Mouse (Mus musculus) Patski (cell line): ENCODE results near the gene Eml1. TPM values are rescaled to one million over a fixed set of nuclear protein-coding genes. Genes with fewer than 3 reads are reported as not detected.

Experiments used
- ATAC-seq: fragments of 100-300 bp; one replicate; pipeline ENCODE4 v1.8.0; 2021
- CTCF ChIA-PET: fragments of 350-600 bp; sonication (Branson Sonifier 250); formaldehyde crosslinking; loops from one replicate; lab custom pipeline; 2022; ENCODE audit warnings: inconsistent platforms; lab: Charles Lee
- POLR2A ChIA-PET: fragments of 350-600 bp; sonication (Branson Sonifier 250); formaldehyde crosslinking; loops from one replicate; lab custom pipeline; 2022; ENCODE audit warnings: antibody characterized with exemption, inconsistent platforms; lab: Charles Lee
- DNase-seq: peaks from one replicate; pipeline ENCODE4 v3.0.0-alpha.2; 2011; ENCODE audit warnings: low read depth, low spot score
- H3K27me3 ChIP-seq: fragments of 371-371 bp; one replicate; pipeline ENCODE4 v1.5.1; 2021
- CTCF ChIP-seq: fragments of 100-300 bp; IDR thresholded peaks from one replicate; pipeline ENCODE4 v1.5.1; 2021
- in situ Hi-C: fragments of 300-500 bp; cut with MboI; formaldehyde crosslinking; loops from 3 replicates; pipeline ENCODE4 v1.11.1; 2018; ENCODE audit warnings: low pct_unique_long_range_greater_than_20kb, mixed read lengths
- polyA plus RNA-seq: library from polyadenylated mRNA; unstranded; gene quantifications from one replicate; pipeline ENCODE4 v1.2.3, GENCODE M21; 2021

Gene Eml1
- polyA plus RNA-seq, 1 experiment from 2014 or later: 56.9 TPM

DNA sequence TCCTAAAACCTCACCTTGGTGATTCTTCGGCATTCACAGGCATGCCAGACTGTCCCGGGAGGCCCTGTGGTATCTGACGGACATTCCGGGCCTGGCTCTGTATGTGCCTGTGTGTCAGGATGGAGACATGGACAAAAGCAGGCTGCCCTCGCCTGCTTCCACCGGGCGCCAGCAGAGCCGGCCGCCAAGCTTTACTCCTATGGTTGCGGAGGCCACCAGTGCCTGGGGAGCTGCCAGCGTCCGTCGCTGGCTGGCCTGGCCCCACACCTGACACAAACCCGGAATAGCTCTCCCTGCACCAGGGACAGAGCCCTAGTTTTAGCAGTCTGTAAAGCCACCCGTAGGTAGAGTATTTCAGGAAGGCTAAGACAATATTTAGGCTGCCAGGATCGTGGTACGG, 1.5 kb downstream of the Eml1 start:
- DNase-seq: no peak
- in situ Hi-C loops: no loop called here
- POLR2A ChIA-PET: no interaction called here

DNA sequence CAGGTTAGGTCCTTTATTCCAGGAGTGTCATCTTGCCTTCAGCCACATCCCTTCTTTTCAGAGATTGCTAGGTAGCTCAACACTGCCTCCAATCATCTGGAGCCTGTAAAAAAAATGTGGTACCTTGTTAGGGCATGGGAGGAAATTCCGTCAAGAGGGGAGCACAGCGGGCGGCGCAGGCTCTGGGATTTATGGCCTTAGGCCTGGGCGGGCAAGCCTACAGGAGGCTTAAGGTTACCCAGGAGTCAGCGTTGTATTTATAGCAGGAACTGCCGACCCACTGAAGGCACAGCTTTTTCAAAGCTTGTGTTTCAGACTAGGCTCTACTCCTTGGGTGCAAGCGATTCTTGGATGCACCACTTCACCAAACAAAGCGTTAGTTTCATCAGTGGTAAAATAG, 2.9 kb downstream of the Eml1 start:
- DNase-seq (no peak), ATAC-seq (no peak)
- no peaks in the 10 kb centered on the region for H3K27me3 ChIP-seq
- TF ChIP-seq CTCF: no peak
- CTCF ChIA-PET: interaction anchor here (1.0 to 2.5 kb wide), 3 partner anchors 10 to 18 kb away, joined by 3 to 6 read pairs (median 4); no protein-coding TSS in a partner anchor
- in situ Hi-C loops: no loop called here
- POLR2A ChIA-PET: no interaction called here

More for the DNA sequence above, 1.5 kb downstream of the Eml1 start:
- no peak for ATAC-seq
- CTCF ChIA-PET: interaction anchor here (2.5 kb wide), 1 partner anchor 8 kb away, joined by 6 read pairs; no protein-coding TSS in a partner anchor
- no peak for TF ChIP-seq CTCF
- no peaks in the 10 kb centered on the region for H3K27me3 ChIP-seq

DNA sequence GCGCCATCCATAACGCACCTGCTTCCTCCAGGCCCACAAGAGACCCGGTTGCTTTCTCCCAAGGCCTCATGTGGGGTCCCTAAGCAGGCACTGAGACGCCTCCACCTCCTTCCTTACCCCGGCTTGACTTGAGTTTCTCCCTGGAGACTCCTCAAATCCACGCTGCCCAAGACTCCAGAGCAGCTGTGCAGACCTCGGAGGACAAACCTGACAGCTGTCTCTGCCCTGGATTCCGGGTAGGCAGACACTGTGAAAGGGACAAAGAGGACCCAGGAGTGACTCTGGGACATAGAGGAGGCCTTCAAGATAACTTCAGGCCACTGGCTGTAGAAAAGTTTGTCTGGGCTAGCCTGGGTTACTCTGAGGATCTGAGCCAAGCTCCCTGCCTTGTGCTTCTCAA, 3.9 kb downstream of the Eml1 start:
- no peaks in the 10 kb centered on the region for H3K27me3 ChIP-seq
- POLR2A ChIA-PET: no interaction called here
- CTCF ChIA-PET: no interaction called here
- in situ Hi-C loops: no loop called here
- DNase-seq (no peak), ATAC-seq (no peak)
- TF ChIP-seq CTCF: no peak

DNA sequence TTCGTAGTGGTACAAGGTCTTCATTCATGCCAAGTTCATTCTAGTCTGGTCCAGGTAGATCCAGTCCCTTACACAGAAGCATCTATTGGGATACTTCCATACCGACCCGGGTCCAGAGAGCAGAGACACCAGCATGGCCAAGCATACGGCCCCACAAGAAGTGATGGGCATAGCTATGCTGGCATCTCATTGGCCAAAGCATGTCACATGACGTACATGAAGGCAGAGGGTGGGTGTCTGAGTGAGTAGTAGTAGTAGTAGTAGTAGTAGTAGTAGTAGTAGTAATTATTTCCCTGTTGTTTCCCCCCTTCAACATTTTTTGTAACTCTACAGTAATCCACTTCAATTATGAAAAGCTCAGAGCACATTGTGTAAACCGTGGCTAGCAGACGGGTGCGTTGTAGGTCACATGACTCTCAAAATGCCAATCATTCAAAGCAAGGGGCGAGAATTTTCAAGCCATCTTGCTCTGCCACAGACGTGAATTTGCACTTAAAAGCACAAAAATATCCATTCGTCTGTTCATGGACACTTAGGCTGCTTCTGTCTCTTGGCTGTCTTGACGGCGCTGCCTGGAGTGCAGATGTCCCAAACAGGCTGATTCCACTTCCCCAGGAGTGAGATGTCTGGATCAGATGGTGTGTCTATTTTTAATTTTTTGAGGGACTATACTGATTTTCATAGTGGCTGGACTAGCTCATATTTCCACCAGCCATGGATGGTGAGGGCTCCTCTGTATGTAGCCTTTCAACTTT, 7.8 kb downstream of the Eml1 start:
- TF ChIP-seq CTCF: no peak

DNA sequence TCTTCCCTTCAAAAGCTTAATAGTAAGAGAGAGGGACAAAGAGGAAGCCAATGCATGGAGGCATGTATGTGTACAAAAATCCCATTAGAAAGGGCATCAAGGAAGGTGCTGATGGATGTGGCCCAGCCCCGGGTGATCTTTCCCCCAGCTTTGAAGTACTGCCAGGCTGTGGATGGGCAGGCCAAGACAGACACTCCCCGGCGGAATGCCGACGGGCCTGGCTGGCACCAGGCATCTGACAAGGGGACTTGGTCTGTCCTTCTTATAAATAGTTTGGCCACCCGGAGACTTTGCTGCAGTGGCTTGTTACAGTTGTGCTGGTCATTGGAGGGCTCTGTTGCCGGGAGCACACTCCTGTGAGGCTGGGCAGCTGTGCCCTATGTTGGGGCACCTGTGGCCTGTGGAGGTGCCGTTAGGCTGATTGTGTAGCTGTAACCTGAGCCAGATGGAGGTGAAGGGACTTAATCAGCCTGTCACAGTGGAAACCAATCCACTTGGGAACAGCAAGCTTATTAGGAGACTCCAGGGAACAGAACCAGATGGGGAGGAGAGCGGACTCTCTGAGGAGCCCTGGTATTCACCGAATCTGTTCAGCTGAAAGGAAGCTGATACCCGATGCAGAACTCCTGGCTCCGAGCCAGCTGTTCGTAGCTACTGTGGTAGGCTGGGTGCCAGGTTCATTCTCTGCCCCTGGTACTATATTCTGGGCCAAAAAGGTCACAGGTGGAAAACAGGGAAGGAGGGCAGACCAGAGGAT, 15.9 kb downstream of the Eml1 start:
- ATAC-seq (no peak), DNase-seq (no peak)
- ChIA-PET POLR2A (no interaction called here), CTCF (interaction anchor here (1.4 kb wide), 1 partner anchor 12 kb away, joined by 4 read pairs; no protein-coding TSS in a partner anchor)
- TF ChIP-seq CTCF: no peak
- H3K27me3 ChIP-seq: no peaks in the 10 kb centered on the region
- in situ Hi-C loops: no loop called here

More for the DNA sequence above, 7.8 kb downstream of the Eml1 start:
- no peak for DNase-seq
- no peak for ATAC-seq
- in situ Hi-C loops: no loop called here
- CTCF ChIA-PET: interaction anchor here (1.2 kb wide), 1 partner anchor 12 kb away, joined by 3 read pairs; no protein-coding TSS in a partner anchor
- POLR2A ChIA-PET: no interaction called here
- H3K27me3 ChIP-seq: no peaks in the 10 kb centered on the region

DNA sequence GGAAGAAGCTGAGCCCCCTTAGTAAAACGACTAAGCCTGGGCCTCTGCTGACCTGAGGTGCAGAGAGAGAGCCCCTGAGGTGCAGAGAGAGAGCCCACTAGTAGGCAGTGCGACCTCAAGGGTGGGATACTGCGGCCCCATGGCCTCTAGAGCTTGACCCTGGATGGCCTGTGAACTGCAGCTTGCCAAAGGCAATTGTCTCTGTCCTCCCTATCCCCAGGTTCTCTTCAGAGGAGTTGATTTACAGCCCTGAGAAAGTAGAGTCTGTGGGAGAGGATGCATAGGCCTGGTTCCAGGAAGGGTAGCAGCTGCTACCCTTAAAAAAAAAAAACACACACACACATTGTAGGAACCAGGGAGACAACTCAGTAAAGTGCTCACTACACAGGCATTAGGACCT, 19.0 kb downstream of the Eml1 start:
- in situ Hi-C loops: no loop called here
- H3K27me3 ChIP-seq: no peaks in the 10 kb centered on the region
- no peak for TF ChIP-seq CTCF
- DNase-seq: no peak
- ATAC-seq: no peak
- ChIA-PET CTCF (interaction anchor here (0.8 kb wide), 1 partner anchor 11 kb away, joined by 3 read pairs; no protein-coding TSS in a partner anchor), POLR2A (no interaction called here)

DNA sequence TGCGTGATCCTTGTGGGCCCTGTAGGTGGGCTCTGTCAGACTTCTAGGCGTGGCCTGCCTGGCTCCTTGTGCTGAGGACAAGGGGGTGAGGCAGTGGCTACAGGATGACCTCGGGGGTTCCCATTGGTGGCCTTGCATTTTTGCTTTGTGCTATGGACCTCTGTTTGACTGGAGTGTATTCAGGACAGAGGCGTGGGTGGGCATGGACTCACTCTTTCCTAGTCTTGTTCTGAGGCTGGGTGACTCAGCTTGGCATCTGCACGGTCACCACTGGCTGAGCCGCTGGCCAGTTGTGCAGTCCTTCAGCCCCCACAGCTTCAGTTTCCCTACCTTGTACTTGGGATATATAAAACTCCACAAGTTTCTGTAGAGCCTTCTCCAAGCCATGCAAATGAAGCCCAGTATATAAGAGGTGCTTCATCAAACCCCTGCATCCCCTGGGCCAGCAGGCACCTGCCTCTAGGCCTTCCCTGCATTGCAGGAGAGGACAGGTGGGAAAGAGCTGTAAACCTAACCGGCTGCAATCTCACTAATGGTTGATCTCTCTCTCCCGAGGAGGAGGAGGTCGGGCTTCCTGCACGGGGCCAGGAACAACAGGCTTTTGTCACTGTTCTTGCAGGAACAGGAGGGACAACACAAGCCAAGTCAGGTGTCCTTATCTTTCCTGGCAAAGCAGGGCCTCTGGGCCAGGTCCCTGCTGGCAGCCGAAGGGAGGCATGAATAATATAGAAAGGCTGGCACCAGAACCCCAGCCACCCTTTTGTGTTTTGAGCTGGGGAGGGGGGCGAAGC, 21.7 kb downstream of the Eml1 start:
- no peak for ATAC-seq
- POLR2A ChIA-PET: no interaction called here
- in situ Hi-C loops: no loop called here
- no peaks in the 10 kb centered on the region for H3K27me3 ChIP-seq
- no peak for DNase-seq
- TF ChIP-seq CTCF: no peak
- CTCF ChIA-PET: interaction anchor here (0.5 to 1.5 kb wide), 5 partner anchors 12 to 415 kb away, joined by 3 read pairs; no protein-coding TSS in a partner anchor

DNA sequence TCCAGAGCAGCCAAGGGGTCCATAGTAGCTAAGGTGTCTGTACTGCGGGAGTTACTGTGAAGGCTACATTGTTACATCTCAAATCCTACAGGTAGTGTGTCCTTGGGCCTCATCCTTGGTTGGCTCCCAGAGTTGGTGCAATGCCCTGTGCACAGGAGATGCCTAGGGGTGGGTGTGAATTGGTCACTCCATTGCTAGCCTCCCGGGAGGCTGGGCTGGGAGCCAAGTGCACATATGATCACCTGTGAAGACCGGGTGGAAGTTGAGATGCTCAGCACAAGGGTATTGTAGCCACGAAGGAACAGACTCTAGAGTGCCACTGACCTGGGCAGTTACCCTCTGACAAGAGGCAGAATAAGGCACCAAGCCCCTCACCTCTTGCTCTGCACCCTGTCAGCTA, 22.3 kb downstream of the Eml1 start:
- in situ Hi-C loops: no loop called here
- TF ChIP-seq CTCF: no peak
- ChIA-PET CTCF (interaction anchor here (0.5 to 1.5 kb wide), 4 partner anchors 30 to 415 kb away, joined by 3 read pairs; no protein-coding TSS in a partner anchor), POLR2A (no interaction called here)
- H3K27me3 ChIP-seq: no peaks in the 10 kb centered on the region
- no peak for ATAC-seq
- no peak for DNase-seq

DNA sequence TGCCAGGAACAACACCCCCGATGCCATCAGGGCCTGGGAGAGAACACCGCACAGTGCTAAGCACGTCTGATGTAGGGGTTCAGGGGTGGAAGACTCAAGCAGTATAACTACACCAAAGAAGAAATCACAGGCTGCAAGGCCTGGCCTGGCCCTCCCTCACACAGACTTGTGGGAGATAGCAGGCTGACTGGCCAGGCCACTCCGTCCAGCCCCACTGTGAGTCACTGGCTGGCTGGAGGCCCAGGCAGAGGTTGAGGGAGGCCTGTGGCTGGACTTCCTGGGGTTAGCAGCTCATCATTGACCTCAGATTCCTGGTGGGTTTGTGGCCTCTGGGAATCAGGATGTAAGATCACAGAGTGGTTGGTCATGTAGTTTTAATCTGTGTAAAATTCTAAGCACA, 22.9 kb downstream of the Eml1 start:
- ChIA-PET POLR2A (no interaction called here), CTCF (interaction anchor here (0.6 kb wide), 1 partner anchor 37 kb away, joined by 3 read pairs; no protein-coding TSS in a partner anchor)
- ATAC-seq (peak; percentile 72), DNase-seq (peak; percentile 73)
- no peaks in the 10 kb centered on the region for H3K27me3 ChIP-seq
- TF ChIP-seq CTCF: no peak
- in situ Hi-C loops: no loop called here
